Mouse (Mus musculus): ENCODE measurements around the gene Slc25a21. TPM values are rescaled to one million over a fixed set of nuclear protein-coding genes. Genes with fewer than 3 reads are reported as not detected.

The Slc25a21 gene
- total RNA-seq, 1 experiment from 2014 or later: 24.2 TPM

DNA sequence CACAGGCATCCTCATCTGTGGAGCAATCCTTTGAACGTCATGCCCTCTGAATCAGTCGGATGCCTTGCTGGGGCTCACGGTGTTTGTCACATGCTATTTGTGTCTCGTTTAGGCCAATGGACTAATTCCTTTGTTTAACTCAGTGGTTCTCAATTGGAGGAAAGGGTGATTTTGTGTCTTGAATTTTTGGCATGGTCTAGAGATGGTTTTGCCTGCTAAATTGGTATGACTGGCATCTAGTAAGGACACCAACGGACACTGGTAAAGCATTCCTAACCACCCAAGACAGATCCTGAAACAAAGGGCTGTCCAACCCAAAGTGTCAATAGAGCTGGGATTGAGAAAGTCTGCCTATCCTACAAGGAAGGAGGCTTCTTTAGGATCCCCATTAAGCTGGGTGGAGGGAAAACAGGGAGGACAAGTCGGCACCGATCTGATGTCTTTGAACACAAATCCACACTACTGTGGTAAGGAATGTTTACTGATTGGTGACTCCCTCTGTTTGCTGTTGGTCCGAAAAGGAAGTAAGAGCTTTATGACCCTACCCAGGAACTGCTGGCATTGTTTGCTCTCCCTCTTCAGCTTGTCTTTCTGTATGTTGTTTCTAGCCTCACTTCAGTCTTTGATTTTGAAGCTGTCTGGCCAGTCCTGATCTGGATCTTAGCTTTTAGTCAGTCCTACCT lies 294.4 kb downstream of the Slc25a21 start:
- no peak for ATAC-seq (replicated peaks; ENCODE audit: low read depth, poor library complexity, severe bottlenecking)

DNA sequence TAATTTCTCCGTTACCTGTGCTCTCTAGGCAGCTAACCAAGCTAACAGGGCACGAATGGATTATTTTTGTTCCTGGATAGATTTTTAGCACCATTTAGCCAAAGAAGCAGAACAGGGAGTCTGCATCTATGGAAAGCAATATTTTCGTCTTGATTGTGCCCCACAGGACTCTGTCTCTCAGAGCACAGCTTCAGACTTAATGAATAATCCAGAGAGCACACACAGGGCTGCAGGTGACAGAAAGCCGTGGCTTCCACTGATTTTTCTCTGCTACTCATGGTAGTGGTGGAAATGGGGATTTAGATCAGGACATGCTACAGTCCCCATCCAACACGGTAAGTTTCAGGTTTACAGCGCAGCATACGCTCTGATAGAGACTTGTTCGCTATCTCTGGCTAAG lies 299.3 kb downstream of the Slc25a21 start:
- ATAC-seq (replicated peaks; ENCODE audit: low read depth, poor library complexity, severe bottlenecking): no peak

DNA sequence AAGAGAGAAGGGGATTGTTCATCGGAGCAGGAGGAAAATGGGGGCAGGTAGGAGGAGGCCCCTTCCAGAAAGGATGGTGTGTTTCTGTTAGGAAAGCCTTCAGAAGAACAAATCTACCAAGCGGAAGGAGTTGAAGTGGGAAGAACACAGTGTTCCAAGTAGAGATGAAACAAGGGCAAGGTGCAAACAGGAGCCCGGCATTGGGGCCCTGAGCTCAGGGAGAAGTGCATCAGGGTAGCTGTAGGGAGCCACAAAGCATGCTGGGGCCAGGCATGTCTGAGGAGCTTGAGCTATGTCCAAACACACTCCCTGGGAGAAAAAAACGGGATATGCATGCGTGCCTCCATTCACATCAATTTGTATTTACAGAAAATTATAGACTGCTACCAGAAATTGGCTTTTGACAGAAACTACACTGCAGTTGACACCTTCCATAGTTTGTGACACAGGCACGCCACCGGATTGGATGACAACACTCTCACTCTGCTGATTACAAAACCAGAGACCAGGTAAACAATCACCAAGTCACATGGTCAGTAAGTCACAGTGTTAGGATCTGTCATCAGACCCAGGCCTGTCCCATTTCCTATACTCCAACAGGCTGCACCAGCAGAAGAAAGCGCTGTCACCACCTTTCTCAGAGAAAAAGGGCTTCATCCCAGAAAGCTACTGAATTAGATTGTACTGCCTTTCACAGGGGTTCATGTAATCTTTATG lies 299.9 kb downstream of the Slc25a21 start:
- ATAC-seq (replicated peaks; ENCODE audit: low read depth, poor library complexity, severe bottlenecking): no peak

DNA sequence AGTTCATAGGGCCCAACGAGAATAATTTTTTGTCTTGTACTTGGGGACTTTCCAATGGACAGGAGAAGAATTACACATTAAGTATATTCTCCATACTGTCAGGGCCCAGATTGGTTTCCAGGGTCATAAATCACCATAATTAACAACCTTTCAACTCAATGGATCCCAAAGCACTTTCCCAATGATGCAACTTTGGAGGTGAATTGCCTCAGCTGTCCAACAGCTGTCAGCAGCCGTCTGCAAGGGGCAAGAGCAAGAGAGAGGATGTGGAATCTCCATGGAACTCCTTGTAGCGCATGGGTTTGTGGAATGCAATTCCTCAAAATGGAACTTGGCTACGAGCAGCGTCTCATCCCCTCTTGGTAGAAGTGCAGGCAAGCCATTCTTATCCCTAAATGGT lies 302.3 kb downstream of the Slc25a21 start:
- no peak for ATAC-seq (replicated peaks; ENCODE audit: low read depth, poor library complexity, severe bottlenecking)

- no peak for ATAC-seq (replicated peaks; ENCODE audit: low read depth, poor library complexity, severe bottlenecking)
Measured at GRCm38 (mm10) chr12:56890891-56891726, 306.2 kb downstream of the Slc25a21 start.

GRCm38 (mm10) chr12:56877796-56878195 lies 319.5 kb downstream of the Slc25a21 start:
- no peak for ATAC-seq (replicated peaks; ENCODE audit: low read depth, poor library complexity, severe bottlenecking)

DNA sequence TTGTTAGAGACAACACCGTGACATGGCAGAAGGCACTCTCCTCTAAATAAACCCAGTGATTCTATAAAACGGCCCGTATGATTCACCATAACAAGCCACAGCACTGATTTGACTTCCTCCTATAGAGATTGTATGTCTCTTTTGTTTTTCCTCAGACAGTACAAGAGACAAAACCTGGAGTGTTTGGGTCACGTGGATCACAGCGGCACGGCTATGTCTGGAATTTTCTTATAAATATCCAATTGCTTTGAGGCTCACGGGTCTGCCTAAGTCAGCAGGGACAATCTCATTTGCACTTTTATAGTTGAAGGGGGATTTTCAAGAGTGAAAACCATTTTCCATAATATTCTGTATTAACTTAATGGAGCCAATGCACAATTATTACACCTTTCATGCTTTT lies 320.7 kb downstream of the Slc25a21 start:
- ATAC-seq (replicated peaks; ENCODE audit: low read depth, poor library complexity, severe bottlenecking): no peak

GRCm38 (mm10) chr12:56873204-56873603 lies 324.1 kb downstream of the Slc25a21 start:
- no peak for ATAC-seq (replicated peaks; ENCODE audit: low read depth, poor library complexity, severe bottlenecking)

DNA sequence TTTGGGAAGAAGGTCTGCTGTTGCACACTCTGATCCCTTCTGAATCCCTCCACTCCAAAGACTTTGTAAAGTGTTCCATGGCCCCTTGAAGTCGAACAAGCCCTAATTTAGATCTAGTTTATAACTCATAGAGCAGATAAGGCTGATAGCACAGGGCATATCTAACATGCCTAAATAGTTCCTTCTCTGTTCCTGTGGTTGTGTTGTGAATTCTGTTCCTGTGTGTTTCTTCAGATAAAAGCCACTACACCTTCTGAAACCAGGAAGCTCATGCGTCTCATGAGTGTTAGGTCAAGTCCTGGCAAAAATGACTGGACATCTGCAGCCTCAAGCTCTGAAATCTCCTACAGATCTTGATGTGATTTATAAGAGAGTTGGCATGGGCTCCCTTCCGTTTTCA lies 326.7 kb downstream of the Slc25a21 start:
- no peak for ATAC-seq (replicated peaks; ENCODE audit: low read depth, poor library complexity, severe bottlenecking)

- ATAC-seq (replicated peaks; ENCODE audit: low read depth, poor library complexity, severe bottlenecking): no peak
Measured at GRCm38 (mm10) chr12:56863873-56864562, 333.3 kb downstream of the Slc25a21 start.

GRCm38 (mm10) chr12:56852679-56853078 lies 344.6 kb downstream of the Slc25a21 start:
- no peak for ATAC-seq (replicated peaks; ENCODE audit: low read depth, poor library complexity, severe bottlenecking)

DNA sequence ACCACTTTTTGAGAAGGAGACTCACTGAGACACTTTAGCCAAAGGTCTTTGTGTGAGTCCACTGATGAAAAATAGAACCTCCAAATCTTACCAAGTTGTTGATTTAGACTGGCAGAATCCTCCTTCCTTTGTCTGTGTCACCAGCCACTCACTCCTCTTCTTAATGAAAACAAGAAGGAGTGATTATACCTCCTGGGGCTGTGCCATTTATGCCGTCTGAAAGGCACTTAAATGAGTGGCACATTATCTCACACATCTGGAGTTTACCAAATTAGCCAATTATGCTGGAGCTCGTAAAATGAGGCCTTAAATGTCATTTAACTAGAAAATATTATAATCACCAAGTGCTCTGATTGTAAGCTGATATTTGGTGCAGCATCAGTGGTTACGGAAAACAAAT lies 345.8 kb downstream of the Slc25a21 start:
- no peak for ATAC-seq (replicated peaks; ENCODE audit: low read depth, poor library complexity, severe bottlenecking)

DNA sequence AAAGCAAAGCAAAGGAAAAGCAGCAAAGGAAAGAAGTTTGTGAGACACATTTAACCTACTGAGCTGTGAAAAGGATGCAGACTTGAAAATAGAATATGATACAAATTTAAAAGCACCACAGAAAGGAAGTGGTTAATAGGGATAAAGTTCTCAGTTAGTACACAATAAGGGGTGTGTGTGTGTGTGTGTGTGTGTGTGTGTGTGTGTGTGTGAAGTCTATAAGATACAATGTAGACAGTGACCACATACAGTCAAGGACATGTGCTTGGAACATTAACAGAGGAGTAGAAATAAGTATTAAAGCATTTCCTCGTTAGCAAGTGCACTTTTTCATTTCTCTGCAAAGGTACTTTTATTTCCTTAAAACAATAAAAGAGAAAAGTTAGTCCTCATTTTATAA lies 367.3 kb downstream of the Slc25a21 start:
- no peak for ATAC-seq (replicated peaks; ENCODE audit: low read depth, poor library complexity, severe bottlenecking)

GRCm38 (mm10) chr12:56829455-56829883 lies 367.8 kb downstream of the Slc25a21 start:
- ATAC-seq (replicated peaks; ENCODE audit: low read depth, poor library complexity, severe bottlenecking): no peak

DNA sequence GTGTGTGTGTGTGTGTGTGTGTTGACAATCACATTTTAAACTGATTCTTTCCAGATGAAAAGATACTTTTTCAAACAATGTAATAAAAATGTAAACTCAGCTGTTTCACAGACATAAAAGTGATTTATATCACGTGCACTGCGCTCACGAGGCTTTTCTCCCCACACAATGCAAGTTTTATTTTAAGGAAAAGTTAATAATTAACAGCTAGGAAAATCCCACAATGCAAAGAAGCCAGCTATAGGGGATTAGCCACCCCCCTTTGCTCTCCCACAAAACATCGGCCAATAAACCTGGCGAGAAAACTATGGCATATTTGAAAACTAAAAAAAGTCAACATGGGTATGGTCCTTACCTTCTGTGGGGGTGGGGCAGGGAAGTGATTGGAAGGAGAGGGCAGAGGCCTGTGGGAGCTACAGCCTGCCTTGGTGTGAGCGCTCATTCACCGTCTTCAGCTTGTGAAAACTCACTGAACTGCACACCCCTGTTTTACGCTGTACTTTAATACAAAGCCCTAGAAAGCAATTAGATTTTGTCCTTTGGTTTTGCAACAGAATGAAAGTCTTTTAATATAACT lies 369.4 kb downstream of the Slc25a21 start:
- ATAC-seq (replicated peaks; ENCODE audit: low read depth, poor library complexity, severe bottlenecking): no peak

GRCm38 (mm10) chr12:56824688-56825087 lies 372.6 kb downstream of the Slc25a21 start:
- no peak for ATAC-seq (replicated peaks; ENCODE audit: low read depth, poor library complexity, severe bottlenecking)

GRCm38 (mm10) chr12:56822122-56822521 lies 375.1 kb downstream of the Slc25a21 start:
- ATAC-seq (replicated peaks; ENCODE audit: low read depth, poor library complexity, severe bottlenecking): no peak

- ATAC-seq (replicated peaks; ENCODE audit: low read depth, poor library complexity, severe bottlenecking): no peak
Measured at GRCm38 (mm10) chr12:56820604-56821003, 376.7 kb downstream of the Slc25a21 start.

DNA sequence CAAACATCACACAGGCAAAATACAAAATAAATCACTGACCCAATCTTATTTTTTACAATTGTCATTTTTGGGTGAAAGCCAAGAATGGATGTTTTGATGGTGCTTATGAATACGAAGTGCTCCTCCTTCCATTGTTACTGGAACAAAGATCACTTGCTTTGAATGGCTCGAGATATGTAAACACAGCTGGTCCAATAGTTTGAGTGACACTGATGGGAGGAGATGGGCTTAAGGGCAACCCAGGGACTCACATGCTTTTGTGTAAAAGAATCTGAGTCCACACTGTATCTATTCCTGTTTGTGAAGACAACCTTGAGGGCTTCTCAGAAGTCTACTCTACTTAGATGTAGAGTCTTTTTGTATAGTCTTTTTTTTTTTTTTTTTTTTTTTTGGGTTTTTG lies 389.8 kb downstream of the Slc25a21 start:
- no peak for ATAC-seq (replicated peaks; ENCODE audit: low read depth, poor library complexity, severe bottlenecking)

DNA sequence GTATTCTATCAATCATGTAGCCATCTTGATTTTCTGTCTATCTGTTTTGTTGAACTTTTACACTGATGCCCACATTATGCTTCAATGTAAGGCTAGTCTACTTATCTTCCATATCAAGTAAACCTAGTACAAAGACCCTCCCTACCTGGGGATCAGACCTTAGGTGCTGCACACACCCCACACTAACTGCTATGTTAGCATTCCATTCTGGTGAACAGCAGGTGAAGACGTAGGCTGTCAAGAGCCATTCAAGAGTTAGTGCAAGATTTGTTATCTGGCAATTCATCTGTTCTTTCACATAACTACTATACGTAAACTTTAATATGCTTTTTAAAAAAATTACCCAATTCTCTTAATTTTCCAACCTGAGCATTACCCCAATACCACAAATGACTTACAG lies 390.2 kb downstream of the Slc25a21 start:
- no peak for ATAC-seq (replicated peaks; ENCODE audit: low read depth, poor library complexity, severe bottlenecking)
